Mouse (Mus musculus): Measurements from ENCODE around the gene Ube2g2.

Gene Ube2g2

GRCm38 (mm10) chr10:77605908-77606826 is 15.9 kb upstream of the Ube2g2 start, which contains the start of the genes Sumo3 and Gm49325:
Gene Sumo3, plus strand, starts transcription at chr10:77606097.
Gene Gm49325, plus strand, starts transcription at chr10:77606197.
- peak; percentile 100 for DNase-seq (ENCODE audit: low spot score in 2 of 2)

GRCm38 (mm10) chr10:77606855-77607254 is 15.2 kb upstream of the Ube2g2 start:
- DNase-seq (ENCODE audit: low spot score in 2 of 2): no peak

DNA sequence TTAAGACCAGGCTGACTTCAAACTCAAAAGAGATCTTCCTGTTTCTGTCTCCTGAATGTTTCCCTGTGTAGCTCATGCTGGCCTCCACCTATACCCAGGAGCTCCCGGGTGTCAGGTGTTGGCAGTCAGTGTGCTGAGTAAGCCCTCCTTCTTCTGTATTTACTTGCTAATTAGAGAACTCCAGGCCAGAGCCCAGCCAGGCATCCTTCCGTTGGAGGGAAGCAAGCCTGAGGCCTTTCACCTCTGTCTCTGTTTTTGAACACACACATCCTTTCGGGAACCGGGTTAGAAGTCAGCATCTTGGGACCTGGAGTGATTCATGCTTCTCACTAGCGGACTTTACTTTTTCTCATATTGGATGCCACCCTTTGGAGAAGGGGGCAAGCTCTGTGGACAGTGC is 14.6 kb upstream of the Ube2g2 start:
- no peak for DNase-seq (ENCODE audit: low spot score in 2 of 2)

- no peak for DNase-seq (ENCODE audit: low spot score in 2 of 2)
Measured at GRCm38 (mm10) chr10:77608589-77608988, 13.5 kb upstream of the Ube2g2 start.

GRCm38 (mm10) chr10:77610221-77610961 is 11.7 kb upstream of the Ube2g2 start:
- no peak for DNase-seq (ENCODE audit: low spot score in 2 of 2)

DNA sequence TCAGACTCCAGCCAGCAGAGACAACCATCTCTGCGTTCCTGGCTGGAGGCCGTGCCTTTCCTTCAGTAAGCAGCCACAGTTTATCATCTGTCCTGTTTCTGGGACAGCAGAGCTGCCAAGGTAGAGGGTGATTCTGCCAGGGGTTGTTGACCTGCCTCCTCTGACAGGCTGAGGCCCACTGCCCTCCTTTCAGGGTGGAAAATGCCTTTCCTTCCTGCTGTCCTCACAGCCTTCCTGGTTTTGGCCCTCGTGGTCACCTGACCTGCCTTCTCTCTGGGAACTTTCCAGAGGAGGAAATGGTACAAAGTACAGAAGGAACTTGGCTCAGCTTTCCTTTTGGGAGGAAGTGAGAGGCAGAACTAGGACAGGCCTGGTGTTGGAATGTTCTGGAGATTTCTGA is 8.7 kb upstream of the Ube2g2 start:
- no peak for DNase-seq (ENCODE audit: low spot score in 2 of 2)

DNA sequence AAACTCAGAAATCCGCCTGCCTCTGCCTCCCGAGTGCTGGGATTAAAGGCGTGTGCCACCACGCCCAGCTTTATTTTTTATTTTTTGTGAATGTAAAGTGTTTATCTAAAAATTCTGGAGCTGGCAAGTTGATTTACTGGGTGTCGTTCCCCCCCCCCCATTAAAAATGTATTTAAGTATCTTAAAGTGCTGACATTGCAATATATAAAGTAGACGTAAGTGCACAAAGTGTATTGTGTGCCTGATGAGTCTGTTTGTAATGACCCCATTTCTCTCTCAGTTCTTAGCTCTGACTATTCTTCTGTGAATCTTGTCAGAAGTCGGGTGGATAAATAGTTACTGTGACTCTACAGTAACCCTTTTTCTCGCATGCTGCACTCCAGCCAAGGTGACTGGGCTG is 6.4 kb upstream of the Ube2g2 start:
- DNase-seq (ENCODE audit: low spot score in 2 of 2): no peak

DNA sequence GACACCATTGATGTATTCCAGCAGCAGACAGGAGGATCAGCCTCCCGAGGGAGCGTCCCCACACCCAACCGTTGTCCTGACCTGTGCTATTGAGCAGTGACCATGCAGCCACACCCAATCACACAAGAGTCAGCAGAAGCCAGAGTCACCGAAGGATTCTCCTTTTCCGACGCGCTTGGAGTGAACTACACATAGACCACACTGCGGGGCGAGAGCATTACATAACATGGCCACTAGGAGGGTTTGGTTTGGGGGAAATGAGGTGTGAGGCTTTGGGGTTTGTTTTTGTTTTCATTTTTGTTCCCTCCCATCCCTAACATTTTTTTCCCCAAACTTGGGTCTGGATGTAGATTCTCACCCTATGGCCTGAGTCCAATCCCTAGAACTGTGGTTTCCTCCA is 5.9 kb upstream of the Ube2g2 start:
- DNase-seq (ENCODE audit: low spot score in 2 of 2): no peak

DNA sequence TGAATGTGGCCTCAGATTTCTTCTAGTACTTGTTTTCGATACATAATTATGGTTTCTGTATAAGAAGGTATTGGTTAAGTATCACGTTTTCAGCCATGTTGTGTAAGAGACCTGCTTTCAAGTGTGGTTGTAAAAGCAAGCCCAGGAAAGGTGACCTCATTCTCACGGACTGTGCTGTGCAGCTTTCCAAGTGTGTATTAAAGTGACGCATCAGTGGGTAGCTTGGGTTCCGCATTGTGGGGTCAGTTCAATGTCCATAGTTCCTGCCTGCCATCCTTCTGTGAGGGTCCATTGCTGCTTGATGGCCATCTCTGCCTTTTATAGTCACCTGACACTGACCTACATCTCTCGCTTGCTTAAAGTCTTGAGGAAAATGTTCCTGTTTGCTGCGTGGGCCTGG is 5.1 kb upstream of the Ube2g2 start:
- no peak for DNase-seq (ENCODE audit: low spot score in 2 of 2)

DNA sequence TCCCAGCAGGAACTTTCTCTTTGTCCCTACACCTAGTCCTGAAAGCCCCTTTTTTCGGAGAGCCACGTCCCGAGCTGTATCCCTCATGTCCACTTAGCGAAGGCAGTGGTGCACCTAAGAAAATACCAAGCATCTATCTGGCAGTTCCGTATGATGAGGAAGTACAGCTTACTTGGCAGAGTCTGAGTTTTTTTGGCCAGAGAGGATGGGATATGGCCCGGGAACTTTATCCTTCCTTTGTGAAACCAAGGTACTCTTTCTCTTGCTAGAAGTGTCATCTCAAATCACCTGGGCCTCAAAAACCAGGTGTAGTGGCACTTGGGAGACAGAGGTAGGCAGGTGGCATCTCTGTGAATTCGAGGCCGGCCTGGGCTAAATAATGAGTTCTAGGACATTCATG is 529 bp upstream of the Ube2g2 start:
- no peak for DNase-seq (ENCODE audit: low spot score in 2 of 2)

- DNase-seq (ENCODE audit: low spot score in 2 of 2): no peak
Measured at GRCm38 (mm10) chr10:77623069-77623492, 1.0 kb downstream of the Ube2g2 start.

GRCm38 (mm10) chr10:77623639-77624400 is 1.7 kb downstream of the Ube2g2 start:
- DNase-seq (ENCODE audit: low spot score in 2 of 2): no peak

GRCm38 (mm10) chr10:77624570-77624995 is 2.5 kb downstream of the Ube2g2 start:
- no peak for DNase-seq (ENCODE audit: low spot score in 2 of 2)

DNA sequence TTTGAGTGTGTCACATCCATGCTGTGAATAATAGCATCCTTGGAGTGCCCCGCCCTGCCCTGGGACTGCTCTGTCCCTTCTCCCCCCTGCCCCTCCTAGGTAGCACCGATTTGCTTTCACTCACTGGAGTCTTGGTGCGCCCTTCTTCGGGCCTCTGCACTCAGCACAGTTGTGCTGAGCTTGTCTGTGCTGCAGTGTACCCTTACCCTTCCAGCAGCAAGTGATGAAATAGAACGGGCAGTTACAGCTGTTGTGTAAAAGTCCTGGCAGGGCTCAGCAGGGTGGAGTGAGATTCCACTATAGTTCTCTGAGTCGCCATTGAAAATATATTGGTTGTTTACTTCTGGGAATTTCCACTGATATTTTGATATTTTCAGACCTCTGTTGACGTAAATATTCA is 4.0 kb downstream of the Ube2g2 start:
- DNase-seq (ENCODE audit: low spot score in 2 of 2): no peak

GRCm38 (mm10) chr10:77626591-77626990 is 4.5 kb downstream of the Ube2g2 start:
- no peak for DNase-seq (ENCODE audit: low spot score in 2 of 2)

DNA sequence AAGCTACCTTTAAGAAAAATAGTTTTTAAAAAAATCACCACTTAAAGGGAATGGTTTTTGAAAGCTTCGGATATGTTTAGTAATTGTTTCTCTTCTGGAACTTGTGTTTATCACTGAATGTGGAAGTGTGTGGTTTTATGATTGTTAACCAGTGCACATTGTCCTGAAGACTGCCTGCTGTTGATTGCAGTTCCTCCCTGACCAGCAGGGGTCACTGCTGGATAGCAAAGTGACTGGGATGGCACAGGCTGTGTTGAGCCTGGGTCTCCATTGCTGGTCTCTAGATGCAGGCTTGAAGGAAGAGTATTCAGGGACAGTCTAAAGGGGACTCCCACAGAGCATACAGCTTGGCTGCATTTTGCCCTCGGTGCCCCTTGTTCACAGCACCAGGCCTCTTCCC is 5.4 kb downstream of the Ube2g2 start:
- DNase-seq (ENCODE audit: low spot score in 2 of 2): peak; percentile 80 to 92

GRCm38 (mm10) chr10:77629163-77629562 is 7.1 kb downstream of the Ube2g2 start:
- no peak for DNase-seq (ENCODE audit: low spot score in 2 of 2)

DNA sequence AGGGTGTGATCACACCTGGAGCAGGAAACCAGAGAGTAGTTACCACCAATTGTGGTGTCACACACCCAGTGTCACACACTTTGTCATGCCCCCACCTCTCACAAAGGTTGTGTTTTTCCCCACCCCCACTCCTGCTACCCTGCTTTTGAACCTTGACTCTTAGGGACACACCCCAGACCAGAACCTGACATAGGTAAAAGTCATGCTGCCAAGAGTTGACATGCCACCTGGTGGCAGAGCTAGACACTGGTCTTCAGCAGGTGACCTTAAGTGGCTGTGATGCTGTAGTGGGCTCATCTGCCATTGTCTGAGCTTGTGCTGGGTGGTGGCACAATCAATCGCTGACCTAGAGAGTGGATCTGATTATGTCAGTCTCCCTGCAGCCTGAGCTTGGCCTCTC is 7.9 kb downstream of the Ube2g2 start:
- DNase-seq (ENCODE audit: low spot score in 2 of 2): no peak

GRCm38 (mm10) chr10:77634016-77634415 is 11.9 kb downstream of the Ube2g2 start:
- DNase-seq (ENCODE audit: low spot score in 2 of 2): no peak

DNA sequence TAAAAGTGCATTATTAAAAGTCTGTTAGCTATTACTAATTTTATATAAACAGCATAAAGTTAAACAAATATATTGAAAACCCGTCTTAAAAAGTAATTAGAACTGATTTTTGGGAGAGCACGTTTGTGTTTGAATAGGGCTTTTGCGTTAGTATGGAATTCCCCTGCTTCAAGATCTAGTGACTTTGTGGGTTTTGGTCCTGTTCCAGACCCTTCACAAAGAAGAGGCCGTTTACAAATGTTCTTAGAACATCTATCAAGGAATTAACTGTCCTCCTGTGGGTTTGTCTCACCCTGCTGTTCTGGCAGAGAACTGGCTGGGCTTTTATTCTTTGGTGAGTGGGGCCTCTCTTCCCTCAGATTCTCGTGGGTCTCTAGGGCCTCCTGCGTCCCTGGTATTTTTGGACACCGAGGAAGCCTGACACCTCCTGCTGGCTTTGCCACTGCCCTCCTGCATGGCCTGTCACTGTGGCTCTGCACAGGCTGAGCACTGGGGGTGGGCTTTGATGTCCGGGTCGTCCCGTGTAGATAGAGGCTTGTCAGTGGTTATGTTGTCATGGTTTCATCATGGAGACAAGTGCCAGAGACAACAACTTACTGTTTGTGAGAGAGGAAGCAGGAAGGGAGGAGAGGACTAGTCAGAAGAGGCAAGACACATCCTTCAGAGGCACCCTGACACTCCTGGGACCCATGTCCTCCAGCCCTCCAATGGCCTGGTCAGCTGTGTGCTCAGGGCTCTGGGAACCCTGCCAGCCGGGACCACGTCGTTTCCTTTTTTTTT is 12.6 kb downstream of the Ube2g2 start:
- DNase-seq (ENCODE audit: low spot score in 2 of 2): no peak

DNA sequence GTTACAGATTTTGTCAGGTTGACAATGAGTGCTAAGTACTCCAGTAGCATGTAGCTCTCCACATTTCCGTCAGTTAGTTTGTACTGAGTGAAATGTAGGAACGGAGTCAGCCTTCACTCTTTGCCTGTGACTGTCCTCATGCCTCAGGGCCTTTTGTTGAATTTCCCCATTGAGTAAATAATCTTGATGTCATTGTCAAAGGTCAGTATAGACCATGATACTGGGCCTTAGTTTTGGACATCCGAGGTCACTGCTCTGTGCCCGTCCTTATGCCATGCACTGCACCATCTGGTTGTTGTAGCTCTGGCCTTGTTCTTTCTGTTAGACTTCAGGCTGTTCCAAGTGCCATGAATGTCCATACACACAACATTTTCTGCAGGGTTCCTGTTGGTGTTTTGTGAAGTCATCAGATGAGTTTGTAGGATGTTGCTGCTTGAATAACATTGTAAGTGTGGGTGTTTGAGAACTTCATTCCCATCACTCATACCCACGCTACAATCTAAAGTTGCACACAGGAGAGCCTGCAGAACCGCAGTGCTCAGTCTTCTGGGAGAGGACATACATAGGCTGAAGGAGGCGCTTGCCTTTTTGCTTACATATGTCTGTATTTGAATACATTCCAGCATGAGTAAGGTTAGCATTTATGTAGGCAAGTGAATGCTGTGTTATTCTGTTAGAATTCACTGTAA is 14.3 kb downstream of the Ube2g2 start:
- DNase-seq (ENCODE audit: low spot score in 2 of 2): no peak
